Mouse (Mus musculus) ES-Bruce4 (cell line): ENCODE measurements around the gene A630095E13Rik. TPM values are rescaled to one million over a fixed set of nuclear protein-coding genes. Genes with fewer than 3 reads are reported as not detected.
"Not testable (repeated sequence)": the region's sequence is repeated elsewhere in the genome, so short reads cannot be mapped to it uniquely, and the experiment has no call there.

Source experiments
- H3K27ac ChIP-seq: 2 replicates; pipeline ENCODE4 v1.5.1; 2012; ENCODE audit warnings: low read length, inconsistent platforms; ENCODE audit not compliant: insufficient read depth
- H3K27me3 ChIP-seq: 2 replicates; pipeline ENCODE4 v1.6.1; 2012; ENCODE audit warnings: mild to moderate bottlenecking, low read length, inconsistent platforms; ENCODE audit not compliant: control insufficient read depth, poor library complexity, insufficient read depth, severe bottlenecking
- H3K36me3 ChIP-seq: 2 replicates; pipeline ENCODE4 v1.6.1; 2012; ENCODE audit warnings: inconsistent platforms, mild to moderate bottlenecking, low read length, moderate library complexity; ENCODE audit not compliant: control insufficient read depth, poor library complexity, insufficient read depth, severe bottlenecking
- H3K4me1 ChIP-seq: one replicate; pipeline ENCODE4 v1.8.1; 2011; ENCODE audit warnings: low read length; ENCODE audit not compliant: control insufficient read depth, insufficient read depth
- H3K4me3 ChIP-seq: 2 replicates; pipeline ENCODE4 v1.5.1; 2011; ENCODE audit warnings: low read depth, mild to moderate bottlenecking, low read length
- H3K9ac ChIP-seq: 2 replicates; pipeline ENCODE4 v1.6.1; 2012; ENCODE audit warnings: low read depth, mild to moderate bottlenecking, inconsistent platforms; ENCODE audit not compliant: poor library complexity, severe bottlenecking
- H3K9me3 ChIP-seq: replicated peaks from 2 replicates; pipeline ENCODE4 v1.6.1; 2012; ENCODE audit warnings: mild to moderate bottlenecking, low read length, inconsistent platforms; ENCODE audit not compliant: control insufficient read depth, poor library complexity, insufficient read depth, severe bottlenecking
- CTCF ChIP-seq: IDR thresholded peaks from one replicate; pipeline ENCODE4 v1.8.1; 2011; ENCODE audit warnings: low read depth, low read length
- EP300 ChIP-seq: IDR thresholded peaks from 2 replicates; pipeline ENCODE4 v1.6.1; 2011; ENCODE audit warnings: low read depth, low read length; ENCODE audit not compliant: insufficient read depth
- POLR2A ChIP-seq: IDR thresholded peaks from one replicate; pipeline ENCODE4 v1.8.1; 2011; ENCODE audit warnings: low read length; ENCODE audit not compliant: insufficient read depth
- polyA plus RNA-seq: library from polyadenylated mRNA; stranded (reverse); fragments of >200 nt; gene quantifications from 2 replicates; pipeline ENCODE4 v1.2.4, GENCODE M21; 2011; ENCODE audit warnings: low read depth; ENCODE audit not compliant: missing spikeins, insufficient read depth, insufficient read length

A630095E13Rik gene
- polyA plus RNA-seq: not detected in 2 replicates

- H3K27me3 ChIP-seq, H3K36me3 ChIP-seq, H3K9me3 ChIP-seq, H3K4me3 ChIP-seq, H3K27ac ChIP-seq, H3K9ac ChIP-seq, H3K4me1 ChIP-seq: not testable (repeated sequence)
Observed at GRCm38 (mm10) chr9:36643276-36643675, at the start of gene A630095E13Rik. Gene A630095E13Rik (minus strand): TSS chr9:36643376.

GRCm38 (mm10) chr9:36692920-36693319, 49.7 kb upstream of the A630095E13Rik start, which contains the start of gene Acrv1:
Gene Acrv1 (plus strand): TSS chr9:36693220.
- no peaks in the 10 kb centered on the region for H3K4me1 ChIP-seq
- TF ChIP-seq CTCF (no peak), POLR2A (no peak), EP300 (no peak)
- no peak within 1 kb of the TSS for H3K9ac ChIP-seq
- H3K9me3 ChIP-seq: no peaks in the 10 kb centered on the region
- no peaks in the 10 kb centered on the region for H3K36me3 ChIP-seq
- H3K27ac ChIP-seq: no peak within 1 kb of the TSS
- no peak within 1 kb of the TSS for H3K4me3 ChIP-seq
- no peaks in the 10 kb centered on the region for H3K27me3 ChIP-seq

GRCm38 (mm10) chr9:36687329-36687728, 44.2 kb upstream of the A630095E13Rik start:
- TF ChIP-seq POLR2A: no peak
- no peak for TF ChIP-seq EP300
- peak; percentile 14 for TF ChIP-seq CTCF

GRCm38 (mm10) chr9:36681424-36681823, 38.2 kb upstream of the A630095E13Rik start:
- Histone ChIP-seq H3K4me3 (no peak overlapping the region), H3K9me3 (no peaks in the 10 kb centered on the region), H3K27ac (no peak overlapping the region), H3K4me1 (no peaks in the 10 kb centered on the region), H3K9ac (no peak overlapping the region), H3K27me3 (no peaks in the 10 kb centered on the region), H3K36me3 (no peaks in the 10 kb centered on the region)
- no peak for TF ChIP-seq POLR2A
- no peak for TF ChIP-seq CTCF
- no peak for TF ChIP-seq EP300

More at GRCm38 (mm10) chr9:36687329-36687728, 44.2 kb upstream of the A630095E13Rik start:
- no peaks in the 10 kb centered on the region for H3K9me3 ChIP-seq
- H3K4me1 ChIP-seq: no peaks in the 10 kb centered on the region
- no peak overlapping the region for H3K27ac ChIP-seq
- no peaks in the 10 kb centered on the region for H3K27me3 ChIP-seq
- H3K36me3 ChIP-seq: no peaks in the 10 kb centered on the region
- H3K9ac ChIP-seq: no peak overlapping the region
- H3K4me3 ChIP-seq: no peak overlapping the region

Other genes starting within 250 kb of the A630095E13Rik start
- not detected in 2 replicates for gene Gm7257, start 211.5 kb downstream of the A630095E13Rik start, polyA plus RNA-seq
- not detected in 2 replicates for gene Gm9513, start 167.7 kb downstream of the A630095E13Rik start, polyA plus RNA-seq
- not detected in 2 replicates for gene Gm5615, start 101.4 kb downstream of the A630095E13Rik start, polyA plus RNA-seq
- gene Gm17689, start 60.7 kb downstream of the A630095E13Rik start, polyA plus RNA-seq: not detected in 2 replicates
- gene Acrv1, start 49.8 kb upstream of the A630095E13Rik start, polyA plus RNA-seq: not detected in 2 replicates
- 114 and 124 TPM in 2 replicates for gene Chek1, start 83.7 kb upstream of the A630095E13Rik start, polyA plus RNA-seq
- gene Stt3a, start 124.3 kb upstream of the A630095E13Rik start, polyA plus RNA-seq: 365 and 379 TPM in 2 replicates
- 159 and 165 TPM in 2 replicates for gene Ei24, start 154.0 kb upstream of the A630095E13Rik start, polyA plus RNA-seq
- gene Fez1, start 178.5 kb upstream of the A630095E13Rik start, polyA plus RNA-seq: 2.4 and 3.6 TPM in 2 replicates